19 mouse cellular contexts compared by ENCODE assay signal in genomic region chr6:102322614-102323284, GRCm38 (mm10).
DNase-seq lines count a peak whose midpoint lies in the region; ATAC-seq and TF ChIP-seq lines count a peak whose summit lies in the region.
"Had no signal": no experiment of that assay in that cellular context is flagged by ENCODE, and none has a peak within 500 bp of the region (broad histone marks: within the 10 kb centered on the region; RNA-seq: fewer than 3 reads in every experiment).

No protein-coding gene starts in this region.

- no peaks in the 10 kb centered on the region for H3K4me1 ChIP-seq in forebrain, embryonic 13.5 days
- no peaks in the 10 kb centered on the region for H3K4me1 ChIP-seq in forebrain, embryonic 12.5 days
- no peaks in the 10 kb centered on the region for H3K4me1 ChIP-seq in kidney, adult 2 months (ENCODE audit: control insufficient read depth, insufficient read depth, low read length)
- H3K4me1 ChIP-seq: embryonic facial prominence, embryonic 15.5 days; heart, embryonic 13.5 days; hindbrain, embryonic 15.5 days had no signal

- DNase-seq in layer of hippocampus, adult 8-10 months (ENCODE audit: low spot score in 2 of 2), result peak; percentile 11 to 23
- DNase-seq in layer of hippocampus, adult 11-12 months (ENCODE audit: low spot score), result no peak
- DNase-seq in brain, embryonic 14.5 days (ENCODE audit: low read depth), result peak; percentile 75
- peak; percentile 8 to 44 for DNase-seq in layer of hippocampus, postnatal 14 days (ENCODE audit: low spot score in 2 of 2)
- DNase-seq in kidney, adult 2 months, result no peak
- DNase-seq: adrenal gland, postnatal 10 days; cerebellum, adult 11-12 months; cerebellum, adult 9-11 months; cerebellum, postnatal 36 days; gastrocnemius, adult 2 months; gastrocnemius, postnatal 25 days; heart, adult 11 months; heart, postnatal 36 days had no signal

- no peak overlapping the region for H3K9ac ChIP-seq in forebrain, embryonic 13.5 days
- H3K9ac ChIP-seq in forebrain, embryonic 12.5 days, result no peak overlapping the region
- H3K9ac ChIP-seq: embryonic facial prominence, embryonic 15.5 days; heart, embryonic 13.5 days; hindbrain, embryonic 15.5 days had no signal

- H3K4me2 ChIP-seq in forebrain, embryonic 13.5 days, result no peak overlapping the region
- H3K4me2 ChIP-seq in forebrain, embryonic 12.5 days, result no peak overlapping the region
- H3K4me2 ChIP-seq: embryonic facial prominence, embryonic 15.5 days; heart, embryonic 13.5 days; hindbrain, embryonic 15.5 days had no signal

- peak; percentile 71 for ATAC-seq in forebrain, embryonic 13.5 days
- ATAC-seq in forebrain, embryonic 12.5 days (ENCODE audit: low FRiP score), result no peak

- TF ChIP-seq POLR2A in brain, embryonic 14.5 days (IDR thresholded peaks at IDR 0.05; ENCODE audit: borderline replicate concordance, extremely low read depth, insufficient read depth, insufficient read length, poor library complexity, severe bottlenecking), result no peak
- TF ChIP-seq POLR2A in kidney, adult 2 months (IDR thresholded peaks at IDR 0.05; ENCODE audit: low read depth, low read length), result no peak

- H3K9me3 ChIP-seq in forebrain, embryonic 13.5 days (replicated peaks), result no peaks in the 10 kb centered on the region
- H3K9me3 ChIP-seq in forebrain, embryonic 12.5 days, result no peaks in the 10 kb centered on the region
- H3K9me3 ChIP-seq: embryonic facial prominence, embryonic 15.5 days; heart, embryonic 13.5 days; hindbrain, embryonic 15.5 days had no signal

- no peaks in the 10 kb centered on the region for H3K27me3 ChIP-seq in forebrain, embryonic 13.5 days
- no peaks in the 10 kb centered on the region for H3K27me3 ChIP-seq in forebrain, embryonic 12.5 days
- no peaks in the 10 kb centered on the region for H3K27me3 ChIP-seq in kidney, adult 2 months (replicated peaks; ENCODE audit: control insufficient read depth, insufficient read depth, low read length)
- H3K27me3 ChIP-seq: embryonic facial prominence, embryonic 15.5 days; heart, embryonic 13.5 days; hindbrain, embryonic 15.5 days had no signal

- no peak overlapping the region for H3K4me3 ChIP-seq in forebrain, embryonic 13.5 days
- H3K4me3 ChIP-seq in forebrain, embryonic 12.5 days (replicated peaks), result no peak overlapping the region
- H3K4me3 ChIP-seq in kidney, adult 2 months (ENCODE audit: insufficient read depth, low read depth, low read length), result no peak overlapping the region
- H3K4me3 ChIP-seq: embryonic facial prominence, embryonic 15.5 days; erythroblast, embryonic 14.5 days; gastrocnemius, adult 2 months; heart, embryonic 13.5 days; hindbrain, embryonic 15.5 days had no signal

- 70% methylated on average over 4 of the region's 4 CpGs for WGBS in forebrain, embryonic 13.5 days
- 74% methylated on average over 4 of the region's 4 CpGs for WGBS in forebrain, embryonic 12.5 days
- 71% methylated on average over 4 of the region's 4 CpGs for WGBS in kidney, adult 2 months

- H3K36me3 ChIP-seq in forebrain, embryonic 13.5 days (ENCODE audit: poor library complexity, severe bottlenecking), result no peaks in the 10 kb centered on the region
- no peaks in the 10 kb centered on the region for H3K36me3 ChIP-seq in forebrain, embryonic 12.5 days (replicated peaks)
- no peaks in the 10 kb centered on the region for H3K36me3 ChIP-seq in kidney, adult 2 months (ENCODE audit: control insufficient read depth, insufficient read depth, low read length)
- H3K36me3 ChIP-seq: embryonic facial prominence, embryonic 15.5 days; heart, embryonic 13.5 days; hindbrain, embryonic 15.5 days had no signal

- TF ChIP-seq CTCF in brain, embryonic 14.5 days (IDR thresholded peaks at IDR 0.05; ENCODE audit: borderline replicate concordance, extremely low read depth, insufficient read depth, insufficient read length), result no peak
- TF ChIP-seq CTCF in kidney, adult 2 months (conservative IDR thresholded peaks at IDR 0.05; ENCODE audit: insufficient read depth, insufficient read length, low read depth, low read length), result no peak

- H3K27ac ChIP-seq in forebrain, embryonic 13.5 days, result no peak overlapping the region
- H3K27ac ChIP-seq in forebrain, embryonic 12.5 days, result no peak overlapping the region
- no peak overlapping the region for H3K27ac ChIP-seq in kidney, adult 2 months (ENCODE audit: insufficient read depth, low read depth, low read length)
- H3K27ac ChIP-seq: embryonic facial prominence, embryonic 15.5 days; gastrocnemius, adult 2 months; heart, embryonic 13.5 days; hindbrain, embryonic 15.5 days had no signal

Comparison
In these comparisons a context has a peak if more than half of its experiments do, and no peak if none do; other contexts are left out.
1. DNase-seq: peak in layer of hippocampus, adult 8-10 months (2 of 2), brain, embryonic 14.5 days (single experiment) and layer of hippocampus, postnatal 14 days (2 of 2); none in layer of hippocampus, adult 11-12 months (single experiment) and kidney, adult 2 months (single experiment).